Mouse (Mus musculus) c-Kit-positive CD71-negative TER-119-negative erythroid progenitor cells, embryonic 14.5 days (primary cell): ENCODE results near the gene Gata2.
A peak's percentile ranks its signal among the peaks of the same experiment; 100 is the strongest.

Experiments used
- DNase-seq: peaks from one replicate; pipeline ENCODE4 v3.0.0-alpha.2; 2013; ENCODE audit warnings: low read depth

The Gata2 gene

DNA sequence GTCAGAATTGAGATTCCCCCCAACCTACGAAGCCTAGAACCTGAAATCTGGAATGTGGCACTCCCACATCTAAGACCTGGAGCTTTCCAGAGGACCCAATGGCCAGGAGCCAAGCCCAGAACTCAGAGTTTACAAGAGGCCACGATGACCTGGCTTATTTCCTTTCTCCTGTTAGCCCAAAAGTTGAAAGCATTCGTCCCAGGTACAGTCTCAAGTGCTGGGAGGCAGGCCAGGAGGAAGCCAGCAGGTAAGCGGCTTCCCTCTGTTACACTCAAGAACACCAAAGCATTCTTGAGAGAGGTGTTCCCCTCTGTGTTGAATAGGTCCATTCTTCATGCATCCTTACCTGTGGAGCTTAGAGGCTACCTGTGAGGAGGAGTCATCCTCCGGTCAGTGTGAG, 15.8 kb downstream of the Gata2 start:
- no peak for DNase-seq

DNA sequence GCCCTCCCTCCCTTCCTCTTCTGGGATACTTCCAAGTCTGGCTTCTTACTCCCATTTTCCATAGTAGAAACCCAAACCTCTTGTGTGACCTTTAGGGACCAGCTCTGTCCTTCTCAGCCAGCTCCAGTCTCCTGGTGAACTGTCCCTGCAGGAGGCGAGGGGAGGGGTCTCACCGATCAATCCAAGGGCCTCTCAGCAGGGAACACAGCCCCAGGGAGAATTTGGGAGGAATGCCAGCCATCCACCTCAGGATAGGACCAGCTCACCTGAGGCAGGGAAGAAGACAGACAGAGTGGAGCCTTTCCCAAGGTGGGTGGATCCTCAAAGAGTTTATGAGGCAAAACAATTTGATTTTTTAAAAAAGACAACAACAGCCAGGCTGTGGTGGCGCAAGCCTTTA, 16.5 kb downstream of the Gata2 start:
- DNase-seq = no peak

DNA sequence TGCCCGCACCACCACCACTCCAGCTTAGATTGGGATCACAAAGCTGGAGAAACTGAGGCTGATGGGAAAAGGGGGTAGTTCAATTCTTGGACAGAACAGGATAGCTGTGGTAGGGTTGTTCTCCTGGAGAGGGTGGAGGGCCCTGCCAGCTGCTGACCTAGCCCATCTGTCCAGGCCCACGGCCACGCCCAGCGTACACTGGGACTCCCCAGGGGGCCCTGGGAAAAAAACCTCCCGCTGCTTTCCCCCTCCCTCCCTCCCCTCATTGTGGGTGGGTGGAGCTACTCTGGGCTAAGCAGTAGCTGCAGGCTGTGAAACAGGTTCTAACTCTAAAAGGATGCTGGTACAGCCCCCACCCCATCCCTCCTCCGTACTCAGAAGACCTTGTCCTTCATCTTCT, 22.1 kb downstream of the Gata2 start:
- DNase-seq = no peak

DNA sequence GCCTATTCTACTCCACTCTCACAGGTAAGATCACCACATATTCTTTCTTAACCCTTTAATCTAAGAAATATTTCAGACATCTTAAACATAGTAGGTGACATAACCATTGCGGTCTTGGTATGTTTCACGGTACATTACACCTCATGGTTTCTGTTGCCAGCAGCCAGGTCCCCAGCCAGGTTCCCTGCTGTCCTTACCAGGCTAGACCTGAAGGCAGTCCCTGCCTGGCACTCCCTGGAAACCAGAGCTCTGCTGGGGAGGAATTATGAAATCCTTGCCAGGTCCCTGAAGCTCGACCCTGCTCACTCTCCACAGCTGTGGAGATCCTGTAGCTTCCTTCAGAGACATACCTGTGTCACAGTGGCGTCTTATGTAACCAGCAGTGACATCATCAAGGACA, 22.5 kb downstream of the Gata2 start:
- DNase-seq = no peak

DNA sequence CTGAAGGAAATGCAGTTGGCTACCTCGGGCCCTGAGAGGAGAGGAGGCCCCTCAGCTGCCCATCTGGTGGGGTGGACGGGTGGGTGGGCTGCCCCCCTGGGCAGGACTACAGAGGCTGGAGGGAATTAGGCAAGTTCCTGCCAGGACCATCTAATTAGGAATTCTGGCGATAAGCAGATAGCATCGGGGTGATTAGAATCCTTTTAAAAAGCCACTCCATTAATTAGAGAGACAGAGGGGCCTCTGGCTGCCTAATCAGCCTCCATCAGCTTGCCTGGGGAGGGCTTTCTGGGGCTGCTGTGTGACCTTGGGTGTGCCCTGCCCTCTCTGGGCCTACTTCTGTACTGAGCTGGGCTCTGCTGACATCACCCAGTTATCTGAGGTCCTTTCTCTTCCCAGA, 25.4 kb downstream of the Gata2 start:
- no peak for DNase-seq

DNA sequence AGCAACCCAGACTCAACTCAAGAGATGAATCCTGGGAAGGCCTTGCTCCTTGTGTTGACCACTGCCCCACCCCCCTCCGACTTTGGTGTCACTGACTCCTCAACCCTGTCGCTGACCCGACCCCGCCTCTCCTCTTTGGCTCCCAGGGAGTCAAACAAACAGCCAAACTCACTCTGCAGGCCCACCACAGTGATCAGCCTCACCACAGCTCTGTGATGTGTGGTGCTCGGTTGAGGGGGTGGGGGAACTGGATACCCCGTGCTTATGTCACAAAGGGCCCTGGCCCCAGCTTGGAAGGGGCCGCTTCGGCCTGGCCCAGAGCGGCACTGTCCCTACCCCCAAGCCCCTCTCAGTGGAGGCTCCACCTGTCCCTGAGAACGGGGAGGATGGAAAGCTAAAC, 28.3 kb downstream of the Gata2 start, which contains the start of gene Dnajb8:
Gene Dnajb8, plus strand, starts transcription at position 301 of the 400 bp plus-strand sequence.
- no peak for DNase-seq

DNA sequence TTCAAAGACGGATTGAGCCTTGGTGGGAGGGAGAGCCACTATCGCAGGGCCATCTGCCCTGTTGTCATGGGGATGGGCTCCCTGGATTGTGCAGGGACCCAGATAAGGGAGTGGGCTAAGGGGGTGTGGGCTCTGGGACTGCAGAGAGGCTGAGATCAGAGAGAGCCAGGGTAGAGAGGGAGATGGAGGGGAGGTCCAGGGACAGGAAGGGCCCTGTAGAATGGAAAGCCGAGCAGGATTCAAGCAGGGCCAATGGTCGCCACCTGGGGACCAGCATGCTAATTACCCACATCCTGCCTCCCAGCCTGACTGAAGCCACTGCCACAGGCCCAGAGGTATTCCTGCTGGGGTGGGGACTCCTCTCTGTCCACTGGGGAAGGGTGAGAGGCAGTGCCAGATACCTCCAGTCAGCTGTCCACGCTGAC, 32.9 kb downstream of the Gata2 start:
- no peak for DNase-seq

DNA sequence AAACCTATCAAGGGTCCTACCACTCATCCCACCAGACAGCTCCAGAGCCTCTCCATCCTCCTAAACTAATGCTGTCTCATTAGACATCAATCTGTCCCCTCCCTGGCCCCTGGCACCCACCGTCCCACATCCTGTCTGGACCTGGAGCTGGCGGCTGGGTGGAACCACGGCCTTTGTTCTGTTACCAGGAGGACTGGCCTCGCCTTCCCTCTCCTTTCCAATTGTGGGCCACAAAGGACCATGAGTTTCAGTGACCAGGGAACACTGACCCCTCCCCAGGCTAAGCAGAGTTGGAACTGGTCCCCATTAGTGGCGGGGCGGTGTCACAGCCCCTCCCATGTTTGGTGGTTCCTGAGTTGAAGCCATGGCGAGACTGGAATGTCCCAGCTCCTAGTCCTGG, 33.8 kb downstream of the Gata2 start:
- DNase-seq = no peak

DNA sequence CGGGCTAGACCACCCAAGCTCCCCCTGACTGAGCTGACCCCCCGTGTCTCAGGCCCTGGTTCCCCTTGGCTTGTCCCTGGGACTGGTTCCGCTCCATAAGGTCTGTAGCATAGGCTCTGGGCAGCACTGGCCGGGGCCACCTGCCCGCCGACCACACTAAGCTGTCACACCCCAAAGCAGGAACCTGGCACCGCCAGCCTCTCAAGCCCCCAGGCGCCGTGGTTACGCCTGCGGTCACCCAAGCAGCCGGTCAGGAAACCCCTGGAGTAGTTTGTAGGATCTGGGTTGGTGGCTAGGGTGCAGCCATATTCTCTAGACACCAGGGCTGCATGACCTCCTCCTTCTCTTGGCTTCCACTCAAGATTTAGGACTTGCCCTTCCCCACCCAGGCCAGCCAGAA, 35.5 kb downstream of the Gata2 start:
- no peak for DNase-seq

DNA sequence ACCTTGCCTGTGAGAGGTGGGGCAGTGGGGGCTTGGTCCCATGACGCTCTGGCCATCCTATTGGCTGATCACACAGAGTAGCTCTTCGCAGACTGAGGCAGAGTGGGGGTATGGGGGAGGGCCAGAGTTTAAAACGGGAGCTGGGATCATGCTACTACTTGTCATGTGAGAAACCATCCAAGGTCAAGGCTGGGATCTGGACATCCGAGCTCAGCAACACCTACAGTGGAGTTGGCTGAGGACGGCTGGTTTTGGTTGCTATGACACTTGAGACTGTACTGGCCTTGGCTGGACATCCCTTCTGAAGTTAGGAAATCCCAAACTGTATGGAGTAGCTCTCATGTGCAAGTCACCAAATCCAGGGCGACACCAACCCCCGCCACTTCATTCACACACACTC, 38.1 kb downstream of the Gata2 start:
- DNase-seq = no peak

DNA sequence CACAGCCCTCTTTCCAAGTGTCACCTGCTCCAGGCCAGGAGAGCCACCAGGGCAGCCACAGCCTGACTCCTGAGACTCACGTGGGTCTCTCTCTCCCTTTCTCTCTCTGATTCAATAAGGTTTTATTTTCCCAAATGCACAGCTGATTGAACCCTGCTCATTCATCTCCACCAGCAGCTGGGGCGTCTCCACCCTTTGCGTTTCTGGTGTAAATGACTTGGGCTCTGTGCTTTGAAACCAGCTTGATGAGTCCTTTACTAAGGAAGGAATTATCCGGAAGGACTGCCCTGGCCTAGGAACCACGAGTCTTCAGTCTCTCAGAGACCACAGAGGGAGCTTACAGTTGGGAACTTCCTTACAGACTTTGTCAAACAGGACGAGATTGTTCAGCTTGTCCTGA, 38.5 kb downstream of the Gata2 start:
- no peak for DNase-seq

DNA sequence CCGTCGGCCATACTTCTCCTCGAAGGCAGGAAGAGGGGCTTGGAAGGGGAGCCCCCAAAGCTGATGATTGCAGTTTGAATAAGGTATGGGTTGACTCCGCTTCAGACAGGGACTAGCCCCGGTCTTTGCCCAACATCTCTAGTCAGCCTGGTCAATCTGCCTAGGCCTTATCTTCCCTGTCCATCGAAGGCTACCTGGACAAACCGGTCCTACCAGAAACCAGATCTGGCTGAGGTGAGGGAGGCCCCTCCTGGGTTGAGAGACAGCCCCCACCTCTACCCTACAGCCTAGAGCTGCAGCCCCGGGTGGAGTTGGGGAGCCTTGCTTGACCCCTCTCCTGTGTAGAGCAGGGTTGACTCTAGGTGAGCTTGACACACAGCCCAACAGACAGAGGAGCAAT, 40.3 kb downstream of the Gata2 start:
- no peak for DNase-seq

DNA sequence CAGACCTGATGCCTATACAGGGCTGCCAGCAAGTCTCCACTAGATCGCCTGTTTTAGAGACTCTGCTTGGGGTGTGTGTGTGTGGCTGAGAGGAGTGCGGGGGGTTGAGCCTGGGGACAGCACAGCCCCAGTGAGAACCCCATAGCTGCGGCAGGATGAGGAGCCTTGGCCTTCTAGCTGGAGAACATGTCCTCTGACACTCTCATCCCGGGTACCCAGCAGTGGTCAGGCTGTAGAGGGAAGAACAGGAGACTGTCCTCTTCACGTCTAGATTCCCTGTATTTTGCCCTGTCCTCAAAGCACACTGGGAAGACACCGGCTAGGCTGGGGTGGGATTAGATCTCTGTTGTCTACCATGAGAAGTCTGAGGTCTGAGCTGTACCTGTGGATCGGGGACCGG, 41.8 kb downstream of the Gata2 start:
- no peak for DNase-seq

DNA sequence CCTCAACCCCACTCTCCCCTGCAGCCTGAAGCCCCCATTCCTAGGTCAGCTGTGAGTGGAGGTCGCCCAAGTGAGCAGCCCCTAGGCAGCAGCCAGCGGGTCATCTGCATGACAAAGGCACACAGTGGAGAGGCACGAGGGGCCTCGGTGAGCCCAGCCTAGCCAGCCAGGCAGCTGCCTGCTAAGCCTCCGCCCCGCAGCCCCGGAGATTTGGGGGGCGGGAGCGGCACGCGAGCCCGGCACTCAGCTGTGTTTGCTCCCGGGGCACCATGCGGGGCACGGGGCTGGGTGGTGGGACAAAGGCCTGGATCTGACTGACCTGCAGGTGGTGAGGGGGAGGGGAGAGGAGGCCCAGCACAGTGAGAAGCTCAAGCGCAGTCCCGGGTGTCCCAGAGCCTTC, 42.3 kb downstream of the Gata2 start:
- no peak for DNase-seq

DNA sequence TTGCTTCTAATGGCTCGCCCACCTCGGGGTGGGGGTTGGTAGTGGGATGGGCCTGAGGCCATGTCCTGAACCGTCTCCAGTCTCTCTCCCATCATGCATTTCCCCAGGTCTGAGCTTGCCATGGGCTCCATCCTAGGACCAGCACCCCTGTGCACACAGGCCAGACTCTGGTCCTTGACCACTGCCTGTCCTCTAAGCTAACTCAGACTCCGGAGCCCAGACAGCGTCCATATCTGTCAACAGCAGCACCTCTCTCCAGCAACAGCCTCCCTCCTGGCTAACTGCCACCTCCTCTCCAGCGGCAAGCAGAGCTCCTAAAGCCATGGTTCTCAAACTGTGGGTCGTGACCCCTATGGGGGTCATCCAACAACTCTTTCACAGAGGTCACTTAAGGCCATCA, 42.8 kb downstream of the Gata2 start:
- no peak for DNase-seq

DNA sequence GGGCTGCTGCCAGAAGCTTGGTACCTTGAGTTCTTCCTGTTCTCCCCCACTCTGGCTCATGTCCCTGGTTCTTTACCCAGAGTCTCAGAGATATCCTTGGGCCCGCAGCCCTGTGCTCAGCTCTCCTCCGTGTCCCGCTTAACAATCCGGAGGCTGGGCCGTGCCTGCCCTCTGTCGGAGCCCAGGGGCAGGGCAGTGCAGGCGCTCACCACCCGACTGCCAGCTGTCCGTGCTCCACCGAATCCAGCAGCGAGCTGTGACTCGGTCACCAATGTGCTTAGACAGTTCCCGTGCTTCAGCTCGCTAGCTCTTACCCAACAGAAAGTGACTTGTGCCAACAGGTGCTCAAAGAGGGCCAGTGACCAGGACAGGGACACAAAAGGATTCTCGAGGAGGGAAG, 48.9 kb downstream of the Gata2 start:
- peak; percentile 50 for DNase-seq

DNA sequence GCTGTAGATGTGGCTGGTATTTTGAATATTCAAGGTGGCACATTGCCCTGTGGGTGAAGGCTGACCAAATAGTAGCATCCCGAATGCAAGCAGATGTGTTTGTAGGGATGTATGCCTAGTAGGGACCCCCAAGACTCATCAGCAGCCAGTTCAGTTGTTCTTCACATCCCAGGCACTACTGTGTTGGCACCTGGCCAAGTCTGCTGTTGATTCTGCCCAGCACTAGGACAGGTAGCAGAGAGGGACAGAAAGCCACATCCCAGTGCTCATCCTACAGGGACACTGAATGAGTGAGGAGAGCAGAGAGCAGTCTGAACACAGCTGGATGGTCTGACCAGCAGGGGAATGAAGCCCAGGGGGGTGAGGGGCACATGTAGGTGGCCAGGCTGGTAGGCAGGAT, 55.5 kb downstream of the Gata2 start:
- no peak for DNase-seq

DNA sequence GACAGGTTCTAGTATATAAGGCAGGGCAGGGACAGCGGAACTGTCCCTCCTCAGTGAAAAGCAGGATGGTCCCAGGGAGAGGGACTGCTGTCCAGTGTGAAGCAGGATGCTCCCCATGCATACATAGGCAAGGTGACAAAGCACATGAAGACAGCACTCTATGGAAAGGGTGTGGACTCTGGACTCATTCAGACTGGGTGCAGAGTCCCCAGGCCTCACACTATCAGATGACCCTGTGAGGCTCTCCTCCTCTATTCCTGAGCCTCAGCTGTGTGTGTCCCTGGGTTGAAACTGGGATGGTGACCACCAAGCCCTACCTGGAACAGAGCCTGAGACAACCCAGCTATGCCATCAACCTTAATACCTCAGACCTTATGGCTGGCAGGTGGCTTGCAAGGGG, 57.7 kb downstream of the Gata2 start:
- no peak for DNase-seq

DNA sequence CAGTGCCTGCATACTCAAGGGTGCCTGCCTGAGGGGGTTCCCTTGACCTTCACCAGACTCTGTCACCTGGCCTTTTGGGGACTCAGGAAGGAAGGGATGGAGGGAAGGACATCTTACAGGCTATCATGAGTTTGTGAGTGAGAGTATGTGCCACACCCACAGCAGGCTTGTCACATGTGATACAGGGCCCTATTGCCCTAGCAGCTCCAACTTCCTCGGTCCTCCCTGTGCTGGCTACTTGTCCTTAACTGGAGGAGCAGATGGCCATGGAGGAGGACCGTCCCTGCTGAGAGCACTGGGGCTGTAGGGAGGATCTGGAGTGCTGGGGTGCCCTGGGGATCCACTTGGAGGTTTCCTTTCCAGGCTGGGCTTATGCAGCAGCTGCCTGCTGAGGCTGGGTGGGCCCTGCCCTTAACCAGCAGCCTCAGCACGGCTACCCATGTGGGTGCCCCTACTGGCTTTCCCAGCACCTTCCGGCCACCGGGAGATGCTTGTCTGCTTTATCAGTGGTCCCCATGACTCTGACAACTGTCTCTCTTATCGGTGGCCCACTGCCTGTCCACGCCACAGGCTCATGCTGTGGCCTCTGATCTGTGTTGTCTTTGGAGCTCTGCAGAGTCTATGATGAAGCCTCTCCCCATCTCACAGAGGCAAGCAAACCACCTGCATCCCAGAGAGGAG, 58.2 kb downstream of the Gata2 start:
- DNase-seq = no peak

DNA sequence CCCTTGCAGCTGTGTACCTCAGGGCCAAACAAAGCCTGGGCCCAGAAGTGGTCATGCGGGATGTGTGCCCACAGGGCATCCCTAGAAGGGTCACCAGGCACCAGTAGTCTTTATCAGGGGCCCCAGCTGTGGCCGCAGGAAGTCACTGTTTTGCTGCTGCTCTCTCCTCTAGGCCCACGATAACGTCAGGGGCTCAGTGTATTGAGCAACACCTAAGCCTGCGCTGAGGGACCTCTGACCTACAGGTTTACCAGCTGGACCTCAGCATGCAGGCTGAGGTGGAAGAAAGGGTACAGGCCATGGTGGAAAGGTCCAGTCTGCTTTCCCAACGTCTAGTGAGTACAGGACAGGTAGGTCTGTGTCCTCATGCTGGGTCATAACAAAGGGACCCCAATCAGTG, 60.4 kb downstream of the Gata2 start:
- no peak for DNase-seq

DNA sequence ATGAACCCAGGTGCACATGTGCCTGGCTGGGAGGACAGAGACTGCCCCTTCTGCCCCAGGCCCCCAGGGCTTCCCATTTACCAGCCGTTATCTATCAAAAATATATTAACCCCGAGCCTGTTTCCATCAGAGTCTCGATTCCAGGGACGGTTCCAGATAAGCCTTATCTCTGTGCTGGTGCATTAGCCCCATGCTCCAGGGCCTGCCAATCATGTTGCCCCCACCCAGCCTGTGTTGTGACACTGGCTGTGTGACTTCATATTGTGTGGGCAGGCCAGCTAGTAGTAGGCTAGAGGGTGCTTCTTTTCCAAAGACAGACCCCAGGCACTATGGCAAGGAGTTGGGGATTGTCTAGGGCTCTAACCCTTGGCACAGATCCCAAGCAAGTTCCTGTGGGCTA, 61.7 kb downstream of the Gata2 start:
- no peak for DNase-seq
